Mouse (Mus musculus): ENCODE measurements around the gene Sec14l4. TPM values are rescaled to one million over a fixed set of nuclear protein-coding genes. Genes with fewer than 3 reads are reported as not detected.

Gene Sec14l4
- polyA plus RNA-seq, 1 experiment: not detected

GRCm38 (mm10) chr11:4036365-4037084 is 5.3 kb downstream of the Sec14l4 start:
- H3K36me3 ChIP-seq (ENCODE audit: control insufficient read depth, insufficient read depth): no peaks in the 10 kb centered on the region
- H3K4me3 ChIP-seq (ENCODE audit: insufficient read depth, poor library complexity, severe bottlenecking): no peak overlapping the region
- no peaks in the 10 kb centered on the region for H3K79me2 ChIP-seq (ENCODE audit: control insufficient read depth, insufficient read depth)
- TF ChIP-seq MAX (IDR thresholded peaks at IDR 0.05) (no peak), FOSL1 (IDR thresholded peaks at IDR 0.05; ENCODE audit: insufficient read depth, low read length, poor library complexity, severe bottlenecking) (no peak), USF1 (IDR thresholded peaks at IDR 0.05; ENCODE audit: low read depth) (no peak), MYOG (IDR thresholded peaks at IDR 0.05; ENCODE audit: control insufficient read depth, extremely low read depth, insufficient read length) (no peak), MYOD1 (IDR thresholded peaks at IDR 0.05; ENCODE audit: control insufficient read depth, insufficient read length, low read depth) (no peak), CEBPB (IDR thresholded peaks at IDR 0.05; ENCODE audit: low read depth) (no peak), CTCF (IDR thresholded peaks at IDR 0.05; ENCODE audit: control insufficient read depth, insufficient read depth, insufficient read length) (no peak)
- no peak overlapping the region for H3ac ChIP-seq (ENCODE audit: control insufficient read depth, insufficient read length, low read depth)
- H3K79me3 ChIP-seq (ENCODE audit: low read depth): no peaks in the 10 kb centered on the region
- peaks cover 39% of the 10 kb centered on the region for H3K27me3 ChIP-seq (ENCODE audit: control insufficient read depth, insufficient read depth, insufficient read length)

- Histone ChIP-seq H3K79me3 (ENCODE audit: low read depth) (no peaks in the 10 kb centered on the region), H3K79me2 (ENCODE audit: control insufficient read depth, insufficient read depth) (no peaks in the 10 kb centered on the region), H3K27me3 (ENCODE audit: control insufficient read depth, insufficient read depth, insufficient read length) (peaks cover 39% of the 10 kb centered on the region), H3ac (ENCODE audit: control insufficient read depth, insufficient read length, low read depth) (no peak overlapping the region), H3K4me3 (ENCODE audit: insufficient read depth, poor library complexity, severe bottlenecking) (no peak overlapping the region), H3K36me3 (ENCODE audit: control insufficient read depth, insufficient read depth) (no peaks in the 10 kb centered on the region)
- TF ChIP-seq CTCF (IDR thresholded peaks at IDR 0.05; ENCODE audit: control insufficient read depth, insufficient read depth, insufficient read length) (no peak), CEBPB (IDR thresholded peaks at IDR 0.05; ENCODE audit: low read depth) (no peak)
Observed at GRCm38 (mm10) chr11:4039951-4040350, 8.7 kb downstream of the Sec14l4 start.

GRCm38 (mm10) chr11:4041123-4041625 is 9.9 kb downstream of the Sec14l4 start:
- no peaks in the 10 kb centered on the region for H3K79me2 ChIP-seq (ENCODE audit: control insufficient read depth, insufficient read depth)
- H3K36me3 ChIP-seq (ENCODE audit: control insufficient read depth, insufficient read depth): no peaks in the 10 kb centered on the region
- H3K27me3 ChIP-seq (ENCODE audit: control insufficient read depth, insufficient read depth, insufficient read length): peaks cover 41% of the 10 kb centered on the region
- no peak overlapping the region for H3ac ChIP-seq (ENCODE audit: control insufficient read depth, insufficient read length, low read depth)
- TF ChIP-seq CEBPB (IDR thresholded peaks at IDR 0.05; ENCODE audit: low read depth) (no peak), FOSL1 (IDR thresholded peaks at IDR 0.05; ENCODE audit: insufficient read depth, low read length, poor library complexity, severe bottlenecking) (no peak), MYOD1 (IDR thresholded peaks at IDR 0.05; ENCODE audit: control insufficient read depth, insufficient read length, low read depth) (no peak), USF1 (IDR thresholded peaks at IDR 0.05; ENCODE audit: low read depth) (no peak), MAX (IDR thresholded peaks at IDR 0.05) (no peak), CTCF (IDR thresholded peaks at IDR 0.05; ENCODE audit: control insufficient read depth, insufficient read depth, insufficient read length) (no peak)
- H3K79me3 ChIP-seq (ENCODE audit: low read depth): no peaks in the 10 kb centered on the region
- H3K4me3 ChIP-seq (ENCODE audit: insufficient read depth, poor library complexity, severe bottlenecking): no peak overlapping the region

- Histone ChIP-seq H3K79me3 (ENCODE audit: low read depth) (no peaks in the 10 kb centered on the region), H3K27me3 (ENCODE audit: control insufficient read depth, insufficient read depth, insufficient read length) (peaks cover 47% of the 10 kb centered on the region), H3ac (ENCODE audit: control insufficient read depth, insufficient read length, low read depth) (no peak overlapping the region), H3K36me3 (ENCODE audit: control insufficient read depth, insufficient read depth) (no peaks in the 10 kb centered on the region), H3K79me2 (ENCODE audit: control insufficient read depth, insufficient read depth) (no peaks in the 10 kb centered on the region), H3K4me3 (ENCODE audit: insufficient read depth, poor library complexity, severe bottlenecking) (no peak overlapping the region)
- TF ChIP-seq MYOG (IDR thresholded peaks at IDR 0.05; ENCODE audit: control insufficient read depth, extremely low read depth, insufficient read length) (no peak), CEBPB (IDR thresholded peaks at IDR 0.05; ENCODE audit: low read depth) (no peak), CTCF (IDR thresholded peaks at IDR 0.05; ENCODE audit: control insufficient read depth, insufficient read depth, insufficient read length) (no peak), MAX (IDR thresholded peaks at IDR 0.05) (no peak), MYOD1 (IDR thresholded peaks at IDR 0.05; ENCODE audit: control insufficient read depth, insufficient read length, low read depth) (no peak), USF1 (IDR thresholded peaks at IDR 0.05; ENCODE audit: low read depth) (no peak), FOSL1 (IDR thresholded peaks at IDR 0.05; ENCODE audit: insufficient read depth, low read length, poor library complexity, severe bottlenecking) (no peak)
Observed at GRCm38 (mm10) chr11:4043081-4043480, 11.8 kb downstream of the Sec14l4 start.

- Histone ChIP-seq H3K79me3 (ENCODE audit: low read depth) (no peaks in the 10 kb centered on the region), H3K36me3 (ENCODE audit: control insufficient read depth, insufficient read depth) (no peaks in the 10 kb centered on the region), H3K79me2 (ENCODE audit: control insufficient read depth, insufficient read depth) (no peaks in the 10 kb centered on the region), H3ac (ENCODE audit: control insufficient read depth, insufficient read length, low read depth) (no peak overlapping the region), H3K27me3 (ENCODE audit: control insufficient read depth, insufficient read depth, insufficient read length) (peaks cover 35% of the 10 kb centered on the region), H3K4me3 (ENCODE audit: insufficient read depth, poor library complexity, severe bottlenecking) (no peak overlapping the region)
- TF ChIP-seq MAX (IDR thresholded peaks at IDR 0.05) (no peak), CTCF (IDR thresholded peaks at IDR 0.05; ENCODE audit: control insufficient read depth, insufficient read depth, insufficient read length) (no peak), MYOD1 (IDR thresholded peaks at IDR 0.05; ENCODE audit: control insufficient read depth, insufficient read length, low read depth) (no peak)
Observed at GRCm38 (mm10) chr11:4046526-4046925, 15.3 kb downstream of the Sec14l4 start.

GRCm38 (mm10) chr11:4047766-4048165 is 16.5 kb downstream of the Sec14l4 start:
- Histone ChIP-seq H3ac (ENCODE audit: control insufficient read depth, insufficient read length, low read depth) (no peak overlapping the region), H3K27me3 (ENCODE audit: control insufficient read depth, insufficient read depth, insufficient read length) (peaks cover 34% of the 10 kb centered on the region), H3K79me3 (ENCODE audit: low read depth) (no peaks in the 10 kb centered on the region), H3K4me3 (ENCODE audit: insufficient read depth, poor library complexity, severe bottlenecking) (no peak overlapping the region), H3K36me3 (ENCODE audit: control insufficient read depth, insufficient read depth) (no peaks in the 10 kb centered on the region), H3K79me2 (ENCODE audit: control insufficient read depth, insufficient read depth) (no peaks in the 10 kb centered on the region)
- TF ChIP-seq FOSL1 (IDR thresholded peaks at IDR 0.05; ENCODE audit: insufficient read depth, low read length, poor library complexity, severe bottlenecking): no peak
- TF ChIP-seq MAX (IDR thresholded peaks at IDR 0.05): no peak
